Mouse (Mus musculus): ENCODE measurements around the gene Ccs.
"Not testable (repeated sequence)": the region's sequence is repeated elsewhere in the genome, so short reads cannot be mapped to it uniquely, and the experiment has no call there.

Ccs gene

GRCm38 (mm10) chr19:4839149-4839548 is at the start of gene Ccs, which contains the start of gene Ccdc87:
Gene Ccs (minus strand): TSS chr19:4839332.
Gene Ccdc87 (plus strand): TSS chr19:4839366.
- DNase-seq (ENCODE audit: low spot score) = peak; percentile 87

DNA sequence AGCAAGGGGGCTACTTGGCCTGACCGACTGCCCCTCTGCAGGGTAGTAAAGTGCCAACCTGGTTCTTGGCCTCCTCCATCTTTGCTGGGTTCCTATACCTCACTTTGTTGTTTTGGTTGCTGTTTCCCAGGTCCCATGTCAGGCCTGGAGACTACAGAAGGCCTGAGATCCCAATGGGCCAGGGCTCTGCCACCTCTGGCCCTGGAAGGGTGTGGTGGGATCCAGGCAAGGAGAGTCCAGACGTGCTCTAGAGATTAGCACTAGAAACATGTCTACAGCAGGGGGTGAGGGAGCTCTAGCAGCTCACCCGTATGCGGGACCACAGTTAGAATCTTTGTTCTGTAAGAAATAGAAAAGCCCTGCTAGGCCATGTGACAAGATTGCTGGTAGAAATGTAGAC is 44.8 kb upstream of the Ccs start:
- DNase-seq (ENCODE audit: low spot score) = no peak

DNA sequence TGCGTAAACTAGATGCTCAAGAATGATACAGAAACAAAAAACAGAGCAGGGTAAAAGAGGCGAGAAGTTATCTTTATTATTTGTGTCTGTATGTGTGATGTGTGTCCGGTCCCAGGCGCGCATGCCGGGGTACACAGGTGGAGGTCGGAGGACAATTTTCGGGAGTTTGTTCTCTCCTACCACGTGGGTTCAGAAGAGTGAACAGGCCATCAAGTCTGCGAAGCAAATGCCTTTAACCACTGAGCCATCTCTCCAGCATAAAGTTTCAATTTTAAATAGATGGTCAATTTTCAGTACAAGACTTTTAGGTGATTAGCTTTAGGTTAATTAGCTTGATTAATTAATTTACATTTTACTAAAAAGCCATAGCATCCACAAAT is 40.2 kb upstream of the Ccs start:
- DNase-seq (ENCODE audit: low spot score) = no peak

GRCm38 (mm10) chr19:4878405-4879323 is 39.5 kb upstream of the Ccs start, which contains the start of gene Zdhhc24:
Gene Zdhhc24 (plus strand): TSS chr19:4878668.
- peak; percentile 97 for DNase-seq (ENCODE audit: low spot score)

- DNase-seq (ENCODE audit: low spot score) = peak; percentile 20
Measured at GRCm38 (mm10) chr19:4877785-4878184, 38.7 kb upstream of the Ccs start, which contains the start of gene Actn3. Gene Actn3 (minus strand): TSS chr19:4877909.

- DNase-seq (ENCODE audit: low spot score) = no peak
Measured at GRCm38 (mm10) chr19:4876755-4877154, 37.6 kb upstream of the Ccs start.

GRCm38 (mm10) chr19:4876241-4876640 is 37.1 kb upstream of the Ccs start:
- DNase-seq (ENCODE audit: low spot score) = no peak

DNA sequence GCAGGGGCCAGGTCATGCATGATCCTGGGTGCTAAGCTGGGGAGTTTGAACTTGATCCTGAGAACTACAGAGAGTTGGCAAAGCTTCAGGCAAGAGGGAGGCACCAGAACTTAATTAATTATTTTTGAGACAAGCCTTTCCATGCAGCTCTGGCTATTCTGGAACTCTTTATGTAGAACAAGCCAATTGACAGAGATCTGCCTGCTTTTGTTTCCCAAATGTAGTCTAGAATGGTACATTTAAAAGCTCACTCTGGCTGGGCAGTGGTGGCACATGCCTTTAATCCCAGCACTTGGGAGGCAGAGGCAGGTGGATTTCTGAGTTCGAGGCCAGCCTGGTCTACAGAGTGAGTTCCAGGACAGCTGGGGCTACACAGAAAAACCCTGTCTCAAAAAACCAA is 35.5 kb upstream of the Ccs start:
- not testable (repeated sequence) for DNase-seq (ENCODE audit: low spot score)

DNA sequence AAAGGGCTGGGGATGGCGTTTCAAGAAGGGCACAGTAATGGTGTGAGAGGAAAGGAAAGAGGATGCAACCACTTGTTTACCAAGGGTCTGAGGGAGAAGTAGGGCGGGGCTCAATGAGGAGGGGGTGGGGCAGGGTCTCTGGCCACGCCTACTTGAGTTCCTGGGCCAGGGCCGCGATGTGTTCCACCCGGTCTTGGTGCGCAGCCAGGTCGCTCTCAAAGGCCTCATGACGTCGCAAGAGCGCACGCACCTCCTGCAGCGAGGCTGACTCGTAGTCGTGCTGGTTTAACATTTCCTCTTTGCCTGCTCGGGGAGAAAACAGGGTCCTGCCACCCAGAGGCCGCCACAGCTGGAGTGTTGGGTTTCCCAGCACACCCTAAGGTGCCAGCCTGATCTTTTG is 26.0 kb upstream of the Ccs start:
- DNase-seq (ENCODE audit: low spot score) = no peak

GRCm38 (mm10) chr19:4863048-4863447 is 23.9 kb upstream of the Ccs start:
- DNase-seq (ENCODE audit: low spot score) = no peak

DNA sequence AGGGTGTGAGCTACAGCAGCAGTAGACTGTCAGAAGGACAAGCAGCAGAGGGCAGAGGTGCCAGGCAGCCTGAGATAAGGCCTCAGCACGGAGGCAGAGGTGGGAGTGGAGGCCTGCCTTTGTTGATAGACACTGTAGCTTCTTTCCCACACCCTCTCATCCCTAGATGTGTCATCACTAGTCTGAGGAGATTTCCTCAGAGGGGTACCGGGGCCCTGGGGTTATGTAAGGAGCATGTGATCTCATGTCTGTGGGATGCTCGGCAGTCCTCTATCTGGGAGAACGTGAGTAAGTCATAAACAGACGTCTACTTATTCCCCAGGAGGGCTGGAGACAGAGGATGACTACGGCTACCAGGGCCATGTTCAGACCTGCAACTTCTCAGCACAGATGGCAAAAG is 19.9 kb upstream of the Ccs start:
- no peak for DNase-seq (ENCODE audit: low spot score)

GRCm38 (mm10) chr19:4855951-4856350 is 16.8 kb upstream of the Ccs start:
- no peak for DNase-seq (ENCODE audit: low spot score)

GRCm38 (mm10) chr19:4855470-4855820 is 16.3 kb upstream of the Ccs start:
- DNase-seq (ENCODE audit: low spot score) = no peak

DNA sequence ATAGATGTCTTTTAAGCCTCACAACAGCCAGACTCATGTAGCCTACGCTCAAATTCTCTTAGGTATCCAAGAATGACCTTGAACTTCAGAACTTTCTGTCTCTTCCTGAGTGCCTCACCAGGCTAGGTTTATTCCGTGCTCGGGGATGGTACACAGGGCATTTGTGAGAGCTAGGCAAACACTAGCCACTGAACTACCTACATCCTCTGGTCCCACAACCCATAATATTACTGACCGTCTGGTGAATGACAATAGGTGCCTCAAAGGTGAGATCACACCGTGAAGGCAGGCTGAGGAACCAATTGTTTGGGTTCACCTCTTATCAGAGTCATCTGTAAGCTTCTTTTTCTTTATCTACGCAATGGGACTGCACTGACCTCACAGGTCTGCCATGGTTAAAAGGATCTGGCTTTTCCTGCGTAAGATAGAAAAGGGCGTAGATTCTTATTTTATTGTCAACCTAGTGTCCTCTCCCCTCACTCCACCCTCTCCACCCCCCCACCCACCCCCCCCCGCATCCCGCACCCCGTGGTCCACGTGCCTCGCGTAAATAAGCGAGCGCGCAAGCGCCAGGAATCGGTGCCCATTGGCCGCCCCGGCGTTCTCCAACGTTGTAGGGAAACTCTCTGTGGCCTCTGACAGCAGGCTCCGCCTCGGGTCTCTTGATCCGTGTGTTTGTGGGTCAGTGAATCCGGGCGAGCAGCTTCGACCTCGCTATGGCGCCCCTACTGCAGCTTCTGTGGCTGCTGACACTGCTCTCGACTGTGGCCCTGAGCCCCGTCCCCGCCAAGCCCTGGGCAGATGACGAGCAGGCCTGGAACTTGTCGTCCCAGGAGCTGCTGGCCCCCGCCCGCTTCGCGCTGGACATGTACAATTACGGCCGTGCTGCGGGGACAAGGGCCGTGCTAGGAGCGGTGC is 15.7 kb upstream of the Ccs start, which contains the start of gene Ctsf:
Ctsf (plus strand) TSS at position 579 of the 918 bp plus-strand sequence.
- peak; percentile 64 for DNase-seq (ENCODE audit: low spot score)

GRCm38 (mm10) chr19:4850281-4850680 is 11.1 kb upstream of the Ccs start:
- DNase-seq (ENCODE audit: low spot score) = no peak

GRCm38 (mm10) chr19:4849800-4850199 is 10.7 kb upstream of the Ccs start:
- DNase-seq (ENCODE audit: low spot score) = no peak

DNA sequence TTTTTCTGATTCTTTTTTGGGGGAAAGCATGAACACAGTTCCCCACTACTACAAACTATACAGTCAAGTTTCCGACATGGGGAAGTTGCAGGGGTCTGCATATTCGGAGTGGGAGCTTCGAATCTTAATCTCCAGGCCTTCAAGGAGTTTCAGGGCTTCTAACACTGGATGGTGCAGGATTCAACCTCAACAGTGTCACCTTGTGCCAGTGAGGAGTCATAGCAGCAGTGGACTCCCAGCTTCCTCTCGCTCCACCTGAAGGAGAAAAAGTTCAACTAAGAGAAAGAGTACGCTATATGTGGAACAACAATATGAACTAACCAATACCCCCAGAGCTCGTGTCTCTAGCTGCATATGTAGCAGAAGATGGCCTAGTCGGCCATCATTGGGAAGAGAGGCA is 8.4 kb upstream of the Ccs start:
- no peak for DNase-seq (ENCODE audit: low spot score)

DNA sequence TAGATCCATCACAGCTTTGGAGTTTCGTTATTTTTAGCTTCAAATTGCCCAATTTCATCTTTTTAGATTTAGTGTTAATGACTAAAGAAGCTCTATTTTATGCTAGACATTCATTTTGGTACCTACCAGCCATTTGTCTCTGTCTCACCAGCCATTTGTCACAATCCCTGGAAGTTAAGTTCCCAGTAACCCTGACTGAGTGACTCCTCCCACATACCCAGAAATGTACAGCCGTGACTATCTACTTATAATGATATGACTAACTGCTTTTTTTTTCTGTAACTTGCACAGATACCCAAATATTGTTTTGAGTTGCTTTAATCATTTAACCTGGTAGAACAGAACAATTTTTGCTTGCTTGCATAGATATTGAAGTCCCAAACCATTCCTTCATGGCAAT is 6.7 kb upstream of the Ccs start:
- DNase-seq (ENCODE audit: low spot score) = no peak

- DNase-seq (ENCODE audit: low spot score) = no peak
Measured at GRCm38 (mm10) chr19:4842611-4843010, 3.5 kb upstream of the Ccs start.

- no peak for DNase-seq (ENCODE audit: low spot score)
Measured at GRCm38 (mm10) chr19:4840848-4841247, 1.7 kb upstream of the Ccs start.

GRCm38 (mm10) chr19:4838526-4839140 is 499 bp downstream of the Ccs start:
- no peak for DNase-seq (ENCODE audit: low spot score)

- no peak for DNase-seq (ENCODE audit: low spot score)
Measured at GRCm38 (mm10) chr19:4837049-4837448, 2.1 kb downstream of the Ccs start.

Measured in ovary, postnatal 10 days (tissue).